Mouse (Mus musculus): Measurements from ENCODE around the gene Snrnp70. TPM values are rescaled to one million over a fixed set of nuclear protein-coding genes. Genes with fewer than 3 reads are reported as not detected.
A peak's percentile ranks its signal among the peaks of the same experiment; 100 is the strongest.

The Snrnp70 gene
- polyA plus RNA-seq, 1 experiment from 2014 or later = 148 TPM

GRCm38 (mm10) chr7:45435038-45435437 lies 39.5 kb upstream of the Snrnp70 start:
- TF ChIP-seq CTCF (IDR thresholded peaks at IDR 0.05; ENCODE audit: low read depth) = no peak
- H3K4me3 ChIP-seq (replicated peaks; ENCODE audit: low read depth, low read length) = peak overlapping the region; percentile 46
- 1% methylated on average over 16 of the region's 16 CpGs for WGBS
- no peaks in the 10 kb centered on the region for H3K27me3 ChIP-seq (ENCODE audit: insufficient read depth, low read length)
- peak overlapping the region; percentile 64 for H3K4me2 ChIP-seq (ENCODE audit: low read length)
- 0 out of 2 replicates have a peak, but pooled peaks cover 6% of the 10 kb centered on the region for H3K36me3 ChIP-seq (ENCODE audit: insufficient read depth, low read length)
- peak overlapping the region; percentile 70 for H3K9ac ChIP-seq (ENCODE audit: low read depth, low read length)
- ATAC-seq (replicated peaks; ENCODE audit: low FRiP score, low read depth) = no peak
- H3K27ac ChIP-seq = peak overlapping the region; percentile 62
- H3K9me3 ChIP-seq (replicated peaks; ENCODE audit: low read length) = no peaks in the 10 kb centered on the region
- peaks cover 30% of the 10 kb centered on the region for H3K4me1 ChIP-seq (replicated peaks; ENCODE audit: insufficient read depth, low read length)
- DNase-seq (ENCODE audit: low spot score) = no peak

- WGBS = under 1% methylated on average over 45 of the region's 45 CpGs
- H3K4me2 ChIP-seq (ENCODE audit: low read length) = peak within 1 kb of the TSS; percentile 99
- TF ChIP-seq CTCF (IDR thresholded peaks at IDR 0.05; ENCODE audit: low read depth) = peak; percentile 95
Measured at GRCm38 (mm10) chr7:45434203-45435015, 38.9 kb upstream of the Snrnp70 start, which contains the start of gene Gys1. Gys1 (plus strand) TSS chr7:45434844.

GRCm38 (mm10) chr7:45433835-45434202 lies 38.3 kb upstream of the Snrnp70 start:
- Histone ChIP-seq H3K4me2 (ENCODE audit: low read length) (peak overlapping the region; percentile 99), H3K4me1 (replicated peaks; ENCODE audit: insufficient read depth, low read length) (peaks cover 30% of the 10 kb centered on the region), H3K27ac (peak overlapping the region; percentile 88), H3K9ac (ENCODE audit: low read depth, low read length) (peak overlapping the region; percentile 80), H3K4me3 (replicated peaks; ENCODE audit: low read depth, low read length) (peak overlapping the region; percentile 69), H3K27me3 (ENCODE audit: insufficient read depth, low read length) (no peaks in the 10 kb centered on the region), H3K36me3 (ENCODE audit: insufficient read depth, low read length) (0 out of 2 replicates have a peak, but pooled peaks cover 6% of the 10 kb centered on the region), H3K9me3 (replicated peaks; ENCODE audit: low read length) (no peaks in the 10 kb centered on the region)
- DNase-seq (ENCODE audit: low spot score) = no peak
- WGBS = 1% methylated on average over 7 of the region's 7 CpGs
- ATAC-seq (replicated peaks; ENCODE audit: low FRiP score, low read depth) = no peak
- no peak for TF ChIP-seq CTCF (IDR thresholded peaks at IDR 0.05; ENCODE audit: low read depth)

More at GRCm38 (mm10) chr7:45434203-45435015, 38.9 kb upstream of the Snrnp70 start, which contains the start of gene Gys1:
- 0 out of 2 replicates have a peak, but pooled peaks cover 6% of the 10 kb centered on the region for H3K36me3 ChIP-seq (ENCODE audit: insufficient read depth, low read length)
- no peaks in the 10 kb centered on the region for H3K27me3 ChIP-seq (ENCODE audit: insufficient read depth, low read length)
- H3K4me3 ChIP-seq (replicated peaks; ENCODE audit: low read depth, low read length) = peak within 1 kb of the TSS; percentile 69
- peaks cover 30% of the 10 kb centered on the region for H3K4me1 ChIP-seq (replicated peaks; ENCODE audit: insufficient read depth, low read length)
- peak within 1 kb of the TSS; percentile 80 for H3K9ac ChIP-seq (ENCODE audit: low read depth, low read length)
- peak; percentile 95 for ATAC-seq (replicated peaks; ENCODE audit: low FRiP score, low read depth)
- peak within 1 kb of the TSS; percentile 88 for H3K27ac ChIP-seq
- DNase-seq (ENCODE audit: low spot score) = peak; percentile 100
- H3K9me3 ChIP-seq (replicated peaks; ENCODE audit: low read length) = no peaks in the 10 kb centered on the region

GRCm38 (mm10) chr7:45426556-45426955 lies 31.0 kb upstream of the Snrnp70 start:
- Histone ChIP-seq H3K27me3 (ENCODE audit: insufficient read depth, low read length) (no peaks in the 10 kb centered on the region), H3K36me3 (ENCODE audit: insufficient read depth, low read length) (peaks cover 65% of the 10 kb centered on the region), H3K4me1 (replicated peaks; ENCODE audit: insufficient read depth, low read length) (no peaks in the 10 kb centered on the region), H3K27ac (no peak overlapping the region), H3K9me3 (replicated peaks; ENCODE audit: low read length) (no peaks in the 10 kb centered on the region), H3K9ac (ENCODE audit: low read depth, low read length) (no peak overlapping the region), H3K4me2 (ENCODE audit: low read length) (no peak overlapping the region), H3K4me3 (replicated peaks; ENCODE audit: low read depth, low read length) (no peak overlapping the region)
- ATAC-seq (replicated peaks; ENCODE audit: low FRiP score, low read depth) = no peak
- 88% methylated on average over 8 of the region's 8 CpGs for WGBS
- no peak for DNase-seq (ENCODE audit: low spot score)
- TF ChIP-seq CTCF (IDR thresholded peaks at IDR 0.05; ENCODE audit: low read depth) = no peak

- no peak for TF ChIP-seq CTCF (IDR thresholded peaks at IDR 0.05; ENCODE audit: low read depth)
Measured at GRCm38 (mm10) chr7:45421194-45421593, 25.7 kb upstream of the Snrnp70 start.

GRCm38 (mm10) chr7:45420615-45420919 lies 25.0 kb upstream of the Snrnp70 start, which contains the start of gene Lhb:
Lhb (plus strand) TSS chr7:45420820.
- Histone ChIP-seq H3K27ac (no peak within 1 kb of the TSS), H3K4me1 (replicated peaks; ENCODE audit: insufficient read depth, low read length) (no peaks in the 10 kb centered on the region; the same call in none of the 2 replicates), H3K36me3 (ENCODE audit: insufficient read depth, low read length) (peaks cover 42% of the 10 kb centered on the region), H3K9me3 (replicated peaks; ENCODE audit: low read length) (no peaks in the 10 kb centered on the region), H3K4me2 (ENCODE audit: low read length) (no peak within 1 kb of the TSS), H3K4me3 (replicated peaks; ENCODE audit: low read depth, low read length) (no peak within 1 kb of the TSS), H3K27me3 (ENCODE audit: insufficient read depth, low read length) (peaks cover 12% of the 10 kb centered on the region), H3K9ac (ENCODE audit: low read depth, low read length) (no peak within 1 kb of the TSS)
- WGBS = 52% methylated on average over 6 of the region's 6 CpGs
- no peak for DNase-seq (ENCODE audit: low spot score)
- TF ChIP-seq CTCF (IDR thresholded peaks at IDR 0.05; ENCODE audit: low read depth) = no peak
- no peak for ATAC-seq (replicated peaks; ENCODE audit: low FRiP score, low read depth)

More at GRCm38 (mm10) chr7:45421194-45421593, 25.7 kb upstream of the Snrnp70 start:
- Histone ChIP-seq H3K4me2 (ENCODE audit: low read length) (no peak overlapping the region), H3K36me3 (ENCODE audit: insufficient read depth, low read length) (peaks cover 42% of the 10 kb centered on the region), H3K27ac (no peak overlapping the region), H3K4me1 (replicated peaks; ENCODE audit: insufficient read depth, low read length) (no peaks in the 10 kb centered on the region; the same call in 1 of the 2 replicates), H3K9ac (ENCODE audit: low read depth, low read length) (no peak overlapping the region), H3K27me3 (ENCODE audit: insufficient read depth, low read length) (peaks cover 6% of the 10 kb centered on the region; the same call in 1 of the 2 replicates), H3K9me3 (replicated peaks; ENCODE audit: low read length) (no peaks in the 10 kb centered on the region), H3K4me3 (replicated peaks; ENCODE audit: low read depth, low read length) (no peak overlapping the region)
- WGBS = 88% methylated on average over 14 of the region's 14 CpGs
- DNase-seq (ENCODE audit: low spot score) (no peak), ATAC-seq (replicated peaks; ENCODE audit: low FRiP score, low read depth) (no peak)

Data from kidney, postnatal 0 days (tissue).